Mouse (Mus musculus): ENCODE data around the gene Actr3b.
"Not testable (repeated sequence)": the region's sequence is repeated elsewhere in the genome, so short reads cannot be mapped to it uniquely, and the experiment has no call there.

The Actr3b gene

DNA sequence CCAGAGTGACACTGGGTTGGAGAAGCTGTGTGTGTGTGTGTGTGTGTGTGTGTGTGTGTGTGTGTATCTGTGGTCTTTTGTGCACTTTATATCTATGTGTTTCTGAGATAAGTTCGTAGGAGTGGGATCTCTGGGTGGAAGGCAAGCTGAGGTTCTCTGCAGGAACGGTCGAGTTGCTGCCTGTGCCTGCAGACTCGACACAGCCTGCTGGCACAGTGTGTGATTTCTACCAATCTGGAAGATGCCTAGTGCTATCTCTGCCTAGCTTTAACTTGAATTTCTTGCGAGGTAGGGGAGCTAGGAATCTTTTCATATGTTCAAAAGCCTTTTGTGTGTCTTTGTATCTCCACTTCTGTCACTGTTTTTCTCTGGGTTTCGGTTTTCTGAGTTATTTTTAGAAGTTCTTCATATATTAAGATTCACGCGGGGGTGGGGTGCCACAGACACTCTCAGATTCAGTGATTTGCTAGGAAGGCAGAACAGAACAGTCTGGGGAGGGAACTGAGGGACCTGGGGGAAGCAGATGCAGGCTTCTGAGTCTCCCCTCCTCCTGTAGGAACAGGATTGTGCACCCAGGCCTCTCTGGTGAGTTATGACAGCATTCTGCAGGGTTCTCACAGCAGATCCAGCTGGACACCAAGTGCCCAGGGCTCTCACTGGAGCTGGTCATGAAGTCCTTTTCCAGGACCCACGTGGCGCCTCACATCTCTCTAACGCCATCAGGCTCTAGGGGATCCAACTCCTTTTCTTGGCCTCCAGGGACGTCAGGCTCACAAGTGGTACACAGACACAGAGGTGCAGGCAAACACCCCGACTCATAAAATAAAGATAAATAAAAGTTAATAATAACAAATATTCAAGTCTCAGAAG, 14.4 kb downstream of the Actr3b start:
- no peak for DNase-seq (ENCODE audit: low spot score in 2 of 2)

DNA sequence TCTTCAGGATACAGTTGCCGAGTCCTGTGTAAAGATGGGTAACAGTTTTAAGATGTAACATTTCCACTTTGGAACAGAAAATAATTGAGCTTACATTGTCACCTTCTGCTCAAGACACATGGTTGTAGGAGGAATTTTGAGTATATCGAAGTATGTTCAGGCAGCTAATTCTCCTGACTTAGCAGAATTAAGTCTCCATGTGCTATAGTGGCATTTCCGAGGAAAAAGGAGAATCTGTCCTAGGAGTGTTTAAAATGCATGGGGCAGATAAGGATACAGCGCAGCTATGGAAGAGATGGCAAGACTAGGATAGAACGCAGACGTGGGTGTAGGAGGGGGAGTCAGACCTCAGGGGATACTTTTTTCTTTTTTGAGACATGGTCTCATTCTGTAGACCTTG, 31.8 kb downstream of the Actr3b start:
- DNase-seq (ENCODE audit: low spot score in 2 of 2), result no peak

DNA sequence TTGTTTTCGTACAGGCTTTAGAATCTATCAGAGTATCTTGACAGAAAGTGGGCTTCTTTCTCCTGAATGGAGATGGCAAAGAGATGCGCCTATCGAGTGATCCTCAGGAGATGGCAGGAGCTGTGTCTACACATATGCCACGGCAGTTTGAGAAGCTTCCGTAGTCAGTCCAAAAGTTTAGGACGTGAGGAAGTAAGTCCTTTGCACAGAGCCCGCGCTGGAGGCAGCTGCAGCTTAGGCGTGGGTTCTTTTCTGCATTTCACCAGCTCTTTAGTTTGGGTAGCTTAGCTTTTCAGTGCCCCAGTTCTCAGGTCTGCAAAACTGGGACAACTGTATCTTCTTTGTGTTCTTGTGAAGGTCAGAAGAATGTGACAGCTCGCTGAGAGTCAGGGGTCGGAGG, 38.0 kb downstream of the Actr3b start:
- no peak for DNase-seq (ENCODE audit: low spot score in 2 of 2)

DNA sequence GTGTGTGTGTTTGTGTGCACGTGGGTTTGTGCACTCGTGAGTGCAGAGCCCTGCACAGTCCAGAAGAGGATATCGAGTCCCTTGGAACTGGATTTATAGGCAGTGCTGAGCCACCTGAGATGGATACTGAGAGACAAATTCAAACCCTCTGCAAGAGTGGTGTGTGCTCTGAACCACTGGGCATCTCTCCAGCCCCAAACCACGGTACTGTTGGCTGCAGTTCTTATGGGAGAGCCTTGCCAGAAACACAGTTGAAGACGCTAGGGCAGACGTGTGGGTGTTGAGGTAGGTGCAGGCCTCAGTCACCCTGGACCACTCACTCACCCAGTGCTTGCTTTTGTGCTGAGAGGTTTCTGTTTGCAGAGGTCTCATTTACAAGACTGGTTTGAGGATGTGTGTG, 41.1 kb downstream of the Actr3b start:
- DNase-seq (ENCODE audit: low spot score in 2 of 2), result peak in 1 of 2 experiments; percentile 6

DNA sequence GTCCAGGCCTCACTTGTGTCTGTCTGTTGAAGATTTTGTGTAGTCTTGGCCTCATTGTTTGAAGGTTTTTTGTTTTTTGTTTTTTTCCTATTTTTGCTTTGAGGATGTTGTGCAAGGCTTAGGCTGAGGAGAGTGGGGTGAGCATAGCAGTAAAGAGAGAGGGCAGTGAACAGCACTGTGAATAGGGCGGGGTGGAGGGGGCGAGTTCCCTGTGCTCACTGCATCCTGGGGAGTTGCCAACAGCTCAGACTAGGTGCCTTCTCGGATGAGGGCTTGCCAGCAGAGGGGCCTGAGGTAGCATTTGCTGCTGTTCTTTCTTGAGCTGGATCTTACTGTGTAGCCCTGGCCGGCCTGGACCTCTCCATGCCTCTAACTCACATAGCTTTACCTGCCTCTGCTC, 41.9 kb downstream of the Actr3b start:
- DNase-seq (ENCODE audit: low spot score in 2 of 2), result no peak

DNA sequence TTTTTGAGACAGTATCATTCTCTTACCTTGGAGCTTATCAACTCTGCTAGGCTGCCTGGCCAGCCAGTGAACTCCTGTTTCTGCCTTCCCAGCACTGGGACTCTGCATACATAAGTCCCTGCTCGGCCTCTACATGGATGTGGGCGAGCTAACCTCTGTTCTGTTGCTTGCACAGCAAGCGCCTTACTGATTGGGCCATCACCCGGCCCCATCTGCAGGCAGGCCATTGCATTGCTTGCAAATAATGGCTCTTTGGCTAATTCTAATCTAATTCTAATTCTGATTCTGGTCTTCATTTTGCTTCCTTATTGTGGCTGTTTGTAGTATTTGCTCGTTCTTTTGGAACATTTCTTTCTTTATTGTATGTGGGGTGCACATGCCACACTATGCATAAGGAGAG, 44.8 kb downstream of the Actr3b start:
- no peak for DNase-seq (ENCODE audit: low spot score in 2 of 2)

DNA sequence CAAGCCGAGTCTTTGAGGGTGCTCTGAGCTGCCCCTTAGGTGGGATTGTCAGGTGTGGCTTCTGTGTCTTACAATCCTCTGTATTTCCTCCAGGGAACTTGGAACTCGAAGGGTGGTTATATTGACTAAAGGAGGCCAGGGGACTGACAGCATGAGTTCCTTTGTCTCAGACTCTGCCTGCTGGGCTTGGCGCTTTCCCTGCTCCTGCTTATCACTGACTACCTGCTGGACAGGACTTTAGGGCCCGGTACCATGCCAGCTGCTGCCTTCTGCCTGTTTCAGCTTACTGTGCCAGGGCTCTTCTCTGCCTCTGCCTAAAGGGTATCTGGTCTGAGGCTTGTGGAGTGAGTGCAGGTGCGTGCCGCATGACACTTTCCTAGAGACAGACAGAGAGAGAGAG, 53.1 kb downstream of the Actr3b start:
- no peak for DNase-seq (ENCODE audit: low spot score in 2 of 2)

DNA sequence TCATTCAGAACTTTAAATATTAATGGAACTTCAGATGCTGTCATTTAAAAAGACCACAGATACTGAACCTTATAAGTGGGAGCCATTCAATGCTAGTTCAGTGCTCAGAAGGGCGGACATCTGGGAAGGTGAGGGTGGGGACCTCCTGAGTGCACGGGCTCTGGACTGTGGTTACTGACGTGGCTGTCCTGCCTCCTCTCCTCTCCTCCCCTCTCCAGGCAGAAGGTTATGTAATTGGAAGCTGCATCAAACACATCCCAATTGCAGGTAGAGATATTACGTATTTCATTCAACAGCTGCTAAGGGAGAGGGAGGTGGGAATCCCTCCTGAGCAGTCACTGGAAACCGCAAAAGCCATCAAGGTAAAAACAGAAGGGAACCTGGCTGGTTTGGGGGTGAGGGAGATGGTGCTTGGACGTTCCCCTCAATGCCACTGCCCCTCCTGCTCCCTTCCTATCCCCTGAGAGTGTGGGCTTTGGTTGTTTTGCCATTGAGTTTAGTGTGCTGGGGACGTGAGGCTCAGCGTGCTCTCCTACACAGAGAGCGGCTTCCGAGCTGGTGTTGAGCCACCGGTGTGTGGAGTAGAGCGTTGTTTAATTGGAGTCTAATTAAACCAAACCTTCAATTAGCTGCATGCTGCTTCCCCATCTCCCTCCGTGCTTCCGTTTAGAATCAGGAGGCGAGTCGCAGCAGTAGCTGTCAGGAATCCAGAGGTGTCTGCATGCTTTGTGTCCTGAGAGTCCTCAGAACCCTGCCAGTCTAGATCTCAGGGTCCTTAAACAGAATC, 69.7 kb downstream of the Actr3b start:
- no peak for DNase-seq (ENCODE audit: low spot score in 2 of 2)

DNA sequence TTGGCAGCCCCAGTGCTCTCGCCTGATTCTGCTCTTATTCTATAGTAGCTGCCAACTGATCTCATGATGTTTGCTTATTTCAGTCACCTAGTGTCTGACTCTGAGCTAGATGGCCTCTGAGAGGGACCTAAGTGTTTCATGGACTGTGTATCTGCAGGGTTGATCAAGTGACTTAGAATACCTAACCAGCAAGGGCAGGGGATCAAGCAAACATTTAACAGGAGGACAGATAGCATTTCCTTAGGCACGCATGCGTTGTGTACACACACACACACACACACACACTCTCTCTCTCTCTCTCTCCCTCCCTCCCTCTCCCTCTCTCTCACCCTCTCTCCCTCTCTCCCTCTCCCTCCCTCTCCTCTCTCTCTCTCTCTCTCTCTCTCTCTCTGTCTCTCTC, 71.0 kb downstream of the Actr3b start:
- no peak for DNase-seq (ENCODE audit: low spot score in 2 of 2)

DNA sequence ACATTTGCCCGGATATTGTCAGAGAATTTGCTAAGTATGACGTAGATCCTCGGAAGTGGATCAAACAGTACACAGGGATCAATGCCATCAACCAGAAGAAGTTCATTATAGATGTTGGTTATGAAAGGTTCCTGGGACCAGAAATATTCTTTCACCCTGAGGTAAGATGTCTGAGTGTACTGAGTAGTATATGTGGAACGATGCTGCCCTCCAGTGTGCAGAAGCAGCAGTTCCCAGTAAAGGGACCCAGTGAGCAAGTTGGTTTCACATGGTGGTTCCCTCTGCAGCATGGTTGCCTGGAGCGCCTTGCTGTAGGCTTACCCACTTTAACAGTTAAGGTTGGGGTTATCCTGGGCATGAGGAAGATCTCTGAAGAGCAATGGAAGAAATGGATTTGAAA, 71.8 kb downstream of the Actr3b start:
- peak; percentile 10 to 26 for DNase-seq (ENCODE audit: low spot score in 2 of 2)

DNA sequence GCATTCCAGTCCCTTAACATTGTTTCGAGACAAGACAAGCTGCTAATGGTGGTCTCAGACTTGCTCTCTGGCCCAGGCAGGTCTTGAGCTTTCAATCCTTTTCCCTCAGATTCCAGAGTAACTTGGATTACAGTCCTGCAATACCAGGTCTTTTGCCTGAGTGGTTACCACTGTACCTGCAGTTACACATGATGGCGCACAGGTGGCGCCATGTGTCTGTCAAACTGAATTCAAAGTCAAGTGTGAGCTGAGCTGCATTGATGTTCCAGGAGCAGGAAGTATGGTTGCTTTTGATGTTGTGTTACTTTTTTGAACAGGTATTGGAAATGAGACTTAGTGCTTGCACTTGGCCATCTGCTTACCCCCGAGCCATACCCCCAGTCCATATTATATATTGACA, 79.6 kb downstream of the Actr3b start:
- DNase-seq (ENCODE audit: low spot score in 2 of 2), result peak in 1 of 2 experiments; percentile 27

DNA sequence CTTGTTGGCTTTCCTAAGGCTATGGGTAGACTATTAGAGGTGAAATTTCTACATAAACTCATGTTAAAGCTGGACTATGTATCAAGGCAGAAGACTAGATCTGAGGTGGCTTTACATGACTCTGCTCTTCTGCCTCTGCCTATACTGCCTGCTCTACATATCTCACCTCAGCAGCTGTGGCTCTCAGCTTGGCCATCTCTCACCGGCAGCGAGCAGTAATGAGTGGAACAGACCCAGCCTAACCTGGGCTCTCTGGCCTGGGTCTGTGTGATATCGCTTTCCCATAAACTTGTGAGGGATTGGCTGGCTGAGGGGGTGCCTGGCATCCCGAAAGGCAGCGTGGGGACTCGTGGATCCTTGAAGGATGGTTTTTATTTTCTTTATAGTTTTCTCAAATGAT, 86.8 kb downstream of the Actr3b start:
- DNase-seq (ENCODE audit: low spot score in 2 of 2), result no peak

DNA sequence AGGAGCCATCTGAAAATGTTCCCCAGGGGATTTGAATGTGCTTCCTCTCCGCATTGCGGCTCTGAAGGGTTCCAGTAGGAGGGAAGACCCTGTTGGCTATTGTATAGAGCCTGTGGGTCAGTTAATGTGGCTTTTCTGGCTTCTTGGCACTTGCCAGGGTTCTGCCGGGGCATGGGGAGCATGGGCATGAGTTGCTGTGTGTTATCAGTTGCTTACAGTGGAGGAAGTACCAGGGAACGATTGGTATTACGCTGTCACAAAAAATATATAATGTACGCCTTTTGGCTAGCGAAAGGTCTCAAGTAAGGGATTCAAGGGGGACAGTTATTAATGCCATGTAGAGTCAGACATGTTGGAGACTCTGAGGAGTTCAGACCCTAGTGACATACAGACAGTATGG, 87.4 kb downstream of the Actr3b start:
- no peak for DNase-seq (ENCODE audit: low spot score in 2 of 2)

DNA sequence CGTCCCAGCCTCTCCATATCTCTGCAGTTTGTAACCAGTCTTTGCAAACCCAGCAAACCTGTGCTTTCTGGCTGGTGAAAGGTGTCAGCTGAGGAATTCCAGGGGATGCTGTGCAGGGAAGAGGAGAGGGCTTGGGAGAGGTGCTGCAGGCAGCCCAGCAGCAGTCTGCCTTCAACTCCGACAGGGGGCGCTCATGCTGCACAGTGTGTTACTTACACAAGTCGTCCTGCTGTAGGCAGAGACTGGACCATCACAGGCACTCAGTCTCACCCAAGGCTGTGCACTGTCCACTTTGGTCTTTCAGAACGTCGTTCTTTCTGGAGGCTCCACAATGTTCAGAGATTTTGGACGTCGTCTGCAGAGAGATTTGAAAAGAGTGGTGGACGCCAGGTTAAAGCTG, 88.3 kb downstream of the Actr3b start:
- peak in 1 of 2 experiments; percentile 17 for DNase-seq (ENCODE audit: low spot score in 2 of 2)

DNA sequence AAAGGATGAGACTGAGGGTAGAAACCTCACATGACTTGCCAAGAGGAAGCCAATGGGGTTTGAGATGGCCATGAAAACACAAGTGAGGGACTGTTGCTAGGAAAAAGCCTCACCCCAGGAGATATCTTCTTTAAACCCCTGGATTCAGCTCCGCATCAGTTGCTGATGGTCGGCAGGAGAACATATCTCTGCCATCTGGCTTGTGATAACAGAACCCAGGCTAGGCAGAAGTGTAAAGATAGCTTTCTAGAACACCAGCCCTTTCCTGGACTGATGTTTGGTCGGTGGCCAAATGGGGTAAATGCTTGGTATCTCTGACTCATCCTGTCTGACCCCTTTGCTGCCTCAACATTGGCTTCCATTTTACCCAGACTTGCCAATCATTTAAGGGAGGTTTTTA, 106.4 kb downstream of the Actr3b start:
- DNase-seq (ENCODE audit: low spot score in 2 of 2), result no peak

DNA sequence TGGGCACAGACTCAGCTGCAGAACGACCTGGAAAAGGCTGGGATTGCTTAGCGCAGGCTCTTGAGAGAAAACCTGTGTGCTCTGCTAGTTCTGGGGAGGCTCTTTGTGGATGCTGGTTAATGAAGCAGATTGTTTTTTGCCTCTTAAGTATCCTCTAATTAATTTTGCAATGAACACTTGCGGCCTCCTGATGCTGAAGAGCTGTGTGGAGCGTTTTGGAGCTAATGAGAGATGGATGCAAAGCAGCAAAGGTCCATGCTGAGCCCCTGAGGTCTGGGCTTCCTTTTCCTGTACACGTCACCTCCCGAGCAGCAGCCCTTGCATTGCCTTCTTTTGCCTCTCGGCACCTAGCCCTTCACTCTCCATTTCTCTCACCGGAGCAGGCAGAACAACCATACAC, 110.1 kb downstream of the Actr3b start:
- DNase-seq (ENCODE audit: low spot score in 2 of 2), result no peak

DNA sequence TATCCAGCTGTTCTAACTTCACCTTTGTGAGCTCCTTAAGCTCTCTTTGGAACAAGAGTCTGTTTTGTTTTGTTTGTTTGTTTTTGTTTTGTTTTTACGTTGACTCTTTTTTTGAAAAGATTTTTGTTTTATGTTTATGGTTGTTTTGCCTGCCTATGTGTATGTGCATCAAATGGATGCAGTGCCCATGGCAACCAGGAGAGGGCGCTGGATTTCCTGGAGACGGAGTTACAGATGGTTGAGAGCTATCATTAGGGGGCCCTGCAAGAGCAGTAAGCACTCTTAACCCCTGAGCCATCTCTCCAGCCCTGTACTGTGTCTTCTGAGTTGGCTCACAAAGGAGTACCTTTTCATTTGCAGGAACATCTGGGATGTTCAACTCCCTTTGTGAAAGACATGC, 110.8 kb downstream of the Actr3b start:
- DNase-seq (ENCODE audit: low spot score in 2 of 2), result no peak

DNA sequence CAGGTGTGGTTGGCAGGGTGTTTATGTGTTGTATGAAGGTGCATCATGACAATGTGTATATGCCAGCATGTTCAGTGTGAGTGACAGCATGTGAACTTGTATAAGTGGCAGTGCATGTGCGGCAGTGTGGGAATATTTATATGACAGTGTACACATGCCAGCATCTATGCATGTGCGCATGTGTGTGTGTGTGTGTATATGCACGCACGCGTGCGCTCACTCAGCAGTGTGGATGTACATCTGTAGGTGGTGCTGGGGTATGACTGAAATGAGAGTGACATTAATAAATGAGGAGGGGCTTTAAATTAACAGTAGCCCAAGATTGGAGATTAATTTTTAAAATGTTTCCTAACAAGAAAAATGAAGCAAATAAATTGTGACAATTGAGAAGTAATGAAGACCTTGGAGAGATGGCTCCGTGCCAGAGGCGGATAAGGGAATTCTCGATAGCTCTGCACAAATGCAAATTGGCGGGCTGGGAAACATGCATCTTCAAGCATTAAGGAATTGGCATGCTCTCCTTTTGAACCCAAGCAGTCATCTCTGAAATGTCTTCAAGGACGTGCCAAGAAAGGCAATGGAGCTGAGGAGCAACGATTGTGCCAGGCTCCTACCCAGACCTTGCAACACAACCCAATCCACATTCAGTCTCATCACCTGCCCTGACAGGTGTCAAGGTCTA, 111.7 kb downstream of the Actr3b start:
- no peak for DNase-seq (ENCODE audit: low spot score in 2 of 2)

DNA sequence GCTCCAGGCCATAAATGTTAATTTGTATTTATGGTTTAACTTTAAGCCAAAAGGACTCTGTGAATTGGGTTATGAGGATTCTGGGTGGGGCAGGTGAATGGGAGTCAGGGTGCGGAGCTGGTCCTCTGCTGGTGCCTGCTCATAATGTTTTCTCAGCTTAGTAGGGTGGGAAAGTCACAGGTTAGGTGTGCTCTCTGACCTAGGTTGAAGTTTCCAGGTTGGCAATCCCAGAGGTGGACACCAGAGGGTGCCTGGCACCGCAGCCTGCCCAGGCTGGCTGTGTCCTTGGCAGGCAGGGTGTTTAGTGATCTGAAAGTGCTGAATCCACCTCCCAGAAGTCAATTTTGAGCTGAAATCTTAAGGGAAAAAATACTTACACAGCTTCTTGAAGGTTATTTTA, 113.2 kb downstream of the Actr3b start:
- no peak for DNase-seq (ENCODE audit: low spot score in 2 of 2)

DNA sequence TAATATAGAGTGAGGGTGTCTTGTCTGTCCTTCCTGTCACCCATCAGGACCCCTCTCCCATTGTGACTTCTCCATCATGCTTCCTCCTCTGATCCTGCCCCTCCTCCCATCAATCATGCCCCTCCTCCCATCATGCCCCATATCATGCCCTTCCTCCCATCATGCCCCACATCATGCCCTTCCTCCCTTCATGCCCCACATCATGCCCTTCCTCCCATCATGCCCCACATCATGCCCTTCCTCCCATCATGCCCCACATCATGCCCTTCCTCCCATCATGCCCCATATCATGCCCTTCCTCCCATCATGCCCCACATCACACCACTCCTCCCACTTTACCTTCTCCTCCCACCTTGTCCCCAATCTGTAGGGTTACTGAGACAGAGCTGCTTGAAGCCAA, 116.1 kb downstream of the Actr3b start:
- DNase-seq (ENCODE audit: low spot score in 2 of 2), result not testable (repeated sequence)

DNA sequence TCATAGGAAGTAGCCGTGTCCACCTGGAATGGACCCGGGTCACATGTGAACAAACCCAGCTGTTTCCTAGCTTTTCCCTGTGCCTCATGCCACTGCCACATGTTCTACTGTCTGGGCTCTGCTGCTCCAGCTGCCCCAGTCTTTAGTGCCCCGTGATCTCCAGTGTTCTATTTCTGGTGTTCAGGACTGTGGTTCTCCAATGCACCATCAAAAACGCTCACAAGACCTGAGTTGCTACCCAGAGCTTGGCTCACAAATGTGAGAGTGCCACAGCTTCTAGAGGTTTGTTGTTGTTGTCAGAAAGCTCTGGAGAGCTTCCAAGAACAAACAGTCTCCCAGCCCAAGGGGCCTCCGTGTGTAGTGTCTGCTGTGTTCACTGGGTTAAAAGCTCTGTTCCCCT, 117.5 kb downstream of the Actr3b start:
- no peak for DNase-seq (ENCODE audit: low spot score in 2 of 2)

DNA sequence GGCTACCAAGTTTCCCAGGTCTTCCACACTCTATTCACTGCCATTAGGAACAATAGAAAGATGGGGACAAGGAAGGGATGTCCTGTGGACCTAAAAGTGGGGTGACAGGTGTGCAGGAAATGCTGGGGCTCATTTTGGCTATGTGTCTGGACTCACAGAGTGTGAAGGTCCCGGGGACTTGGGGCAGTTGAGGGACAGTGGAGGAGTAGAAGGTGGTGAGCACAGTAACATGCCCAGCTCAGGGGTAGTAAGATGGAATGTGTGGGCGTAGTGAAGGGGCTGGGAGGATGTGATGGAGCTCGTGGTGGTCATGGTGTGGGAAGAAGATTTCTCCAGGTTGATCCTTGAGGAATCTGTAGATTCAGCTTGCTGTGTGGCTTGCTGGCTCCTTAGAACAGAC, 118.2 kb downstream of the Actr3b start:
- no peak for DNase-seq (ENCODE audit: low spot score in 2 of 2)

DNA sequence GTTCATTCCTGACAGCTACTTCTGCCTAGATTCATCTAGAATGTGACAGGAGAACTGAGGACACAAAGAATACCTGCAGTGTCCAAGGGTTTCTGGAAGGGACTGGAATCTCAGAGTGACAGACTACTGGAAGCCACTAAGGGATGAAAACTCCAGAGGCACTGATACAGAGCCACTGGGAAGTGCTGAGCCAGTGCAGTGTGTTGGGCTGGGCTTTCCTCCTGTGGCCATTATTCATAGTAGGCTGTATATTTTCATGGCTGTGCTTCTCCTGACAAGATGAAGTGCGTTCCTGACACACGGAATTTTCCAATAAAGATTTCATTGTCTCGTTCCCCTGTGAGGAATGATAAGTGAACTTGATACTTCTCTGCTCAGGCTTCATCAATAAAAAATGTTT, 126.9 kb downstream of the Actr3b start:
- no peak for DNase-seq (ENCODE audit: low spot score in 2 of 2)

All from urinary bladder, postnatal 36 days (tissue).